Mouse (Mus musculus): Measurements from ENCODE around the gene Tmem150c.

DNA sequence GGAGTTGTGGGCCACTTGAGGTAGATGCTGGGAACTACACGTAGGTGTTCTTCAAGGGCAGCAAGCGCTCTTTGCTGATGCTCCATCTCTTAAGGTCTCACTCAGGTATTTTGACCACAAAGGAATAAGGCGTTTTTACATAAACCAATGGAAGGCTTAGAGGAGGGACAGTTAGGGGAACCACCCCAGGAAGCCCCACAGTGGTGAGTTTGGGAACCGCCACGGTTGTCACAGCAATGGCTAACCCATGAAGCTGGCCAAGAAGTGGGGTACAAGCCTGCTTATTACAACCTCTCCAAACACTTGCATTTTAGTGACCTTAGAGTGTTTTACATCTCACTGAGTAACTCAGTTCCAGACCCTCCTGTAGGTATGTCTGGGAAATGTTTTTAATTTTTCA lies 88.1 kb downstream of the Tmem150c start:
- TF ChIP-seq CTCF (IDR thresholded peaks at IDR 0.05): peak; percentile 22; the same call in 1 of the 2 replicates
- no peak for TF ChIP-seq EP300 (IDR thresholded peaks at IDR 0.05; ENCODE audit: insufficient read depth, low read depth, low read length)

Measured in heart, adult 2 months (tissue).